Mouse (Mus musculus): ENCODE measurements around the gene Dhx32.

DNA sequence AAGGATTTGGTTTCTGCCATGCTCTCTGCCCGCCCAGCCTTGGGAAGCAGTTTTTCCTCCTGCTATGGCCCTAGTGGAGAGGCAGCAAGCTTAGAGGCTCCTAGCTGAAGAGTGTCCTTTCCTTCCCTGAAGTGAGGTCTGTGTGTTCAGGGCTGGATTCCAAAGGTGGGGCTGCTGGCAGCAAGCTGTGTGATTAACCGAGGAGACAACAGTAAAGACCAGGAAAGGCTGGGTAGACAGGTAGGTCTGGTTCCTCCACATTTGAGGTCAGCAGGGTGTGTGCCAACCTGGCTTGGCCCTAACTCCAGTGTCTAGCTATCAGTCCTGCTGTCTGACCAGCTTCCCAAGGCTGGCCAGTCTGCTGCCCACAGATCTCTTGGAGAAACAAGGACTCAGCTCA is 12.2 kb upstream of the Dhx32 start:
- TF ChIP-seq POLR2A (IDR thresholded peaks at IDR 0.05; ENCODE audit: extremely low read depth, insufficient read depth, low read length), result no peak
- TF ChIP-seq CTCF (IDR thresholded peaks at IDR 0.05; ENCODE audit: extremely low read depth, insufficient read depth, low read length), result no peak
